Mouse (Mus musculus): ENCODE measurements around the gene Olfr681. TPM values are rescaled to one million over a fixed set of nuclear protein-coding genes. Genes with fewer than 3 reads are reported as not detected.
"Not testable (repeated sequence)": the region's sequence is repeated elsewhere in the genome, so short reads cannot be mapped to it uniquely, and the experiment has no call there.

Olfr681 gene
- not detected in 2 replicates for polyA plus RNA-seq (2016; fragmentation: Nextera tagmentation; extraction: Ambion mirVana)

DNA sequence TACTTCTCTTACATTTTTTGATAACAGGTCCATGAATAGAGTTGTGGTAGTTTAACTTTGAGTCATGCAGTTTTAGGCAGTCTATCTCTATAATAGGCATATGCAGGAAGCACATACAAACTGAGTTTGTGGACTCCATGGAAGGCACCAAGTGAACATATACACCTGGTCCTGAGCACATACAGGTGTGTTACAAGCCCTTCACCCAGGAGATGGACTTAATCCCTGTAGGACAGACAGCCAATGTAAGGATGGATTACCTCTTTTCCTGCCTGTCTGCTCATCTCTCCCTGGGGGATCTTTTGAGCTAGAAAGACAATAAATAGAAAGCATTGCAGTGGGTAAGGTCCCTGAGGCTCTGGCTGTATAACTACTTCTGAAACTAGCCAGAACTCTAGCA is at the start of gene Olfr681:
TSS of gene Olfr681 (plus strand) at position 301 of the 400 bp plus-strand sequence.
- ATAC-seq (ENCODE audit: insufficient number of reproducible peaks, low FRiP score), result no peak
- Histone ChIP-seq H3K36me3 (no peaks in the 10 kb centered on the region), H3K27me3 (replicated peaks) (no peaks in the 10 kb centered on the region)

GRCm38 (mm10) chr7:105080905-105081304 is 35.7 kb upstream of the Olfr681 start, which contains the start of gene Olfr679:
Gene Olfr679, plus strand, starts transcription at chr7:105081205.
- 53% methylated on average over 1 of the region's 1 CpGs for WGBS
- H3K27ac ChIP-seq (ENCODE audit: poor library complexity, severe bottlenecking), result no peak within 1 kb of the TSS
- no peaks in the 10 kb centered on the region for H3K27me3 ChIP-seq (replicated peaks)
- no peak within 1 kb of the TSS for H3K4me3 ChIP-seq
- ATAC-seq (ENCODE audit: insufficient number of reproducible peaks, low FRiP score), result no peak
- H3K4me1 ChIP-seq (replicated peaks), result no peaks in the 10 kb centered on the region
- H3K36me3 ChIP-seq, result no peaks in the 10 kb centered on the region
- no peak within 1 kb of the TSS for H3K9ac ChIP-seq
- H3K4me2 ChIP-seq, result no peak within 1 kb of the TSS
- H3K9me3 ChIP-seq (replicated peaks), result no peaks in the 10 kb centered on the region

More for the DNA sequence above, at the start of gene Olfr681:
- H3K4me2 ChIP-seq, result no peak within 1 kb of the TSS
- no peak within 1 kb of the TSS for H3K4me3 ChIP-seq
- H3K9me3 ChIP-seq (replicated peaks), result no peaks in the 10 kb centered on the region
- no peaks in the 10 kb centered on the region for H3K4me1 ChIP-seq (replicated peaks)
- H3K9ac ChIP-seq, result no peak within 1 kb of the TSS
- no peak within 1 kb of the TSS for H3K27ac ChIP-seq (ENCODE audit: poor library complexity, severe bottlenecking)

- H3K36me3 ChIP-seq; H3K9me3 ChIP-seq (replicated peaks); H3K4me2 ChIP-seq; H3K27ac ChIP-seq (ENCODE audit: poor library complexity, severe bottlenecking); H3K4me3 ChIP-seq; ATAC-seq (ENCODE audit: insufficient number of reproducible peaks, low FRiP score); H3K9ac ChIP-seq; H3K27me3 ChIP-seq (replicated peaks); H3K4me1 ChIP-seq (replicated peaks): not testable (repeated sequence)
Observed at GRCm38 (mm10) chr7:105092717-105093116, 23.9 kb upstream of the Olfr681 start, which contains the start of gene Olfr680-ps1. Gene Olfr680-ps1, minus strand, starts transcription at chr7:105092817.

GRCm38 (mm10) chr7:105141275-105141674 is 24.6 kb downstream of the Olfr681 start:
- ATAC-seq (ENCODE audit: insufficient number of reproducible peaks, low FRiP score), result no peak
- Histone ChIP-seq H3K27ac (ENCODE audit: poor library complexity, severe bottlenecking) (no peak overlapping the region), H3K4me1 (replicated peaks) (no peaks in the 10 kb centered on the region), H3K4me3 (no peak overlapping the region), H3K27me3 (replicated peaks) (no peaks in the 10 kb centered on the region), H3K9ac (no peak overlapping the region), H3K36me3 (no peaks in the 10 kb centered on the region), H3K9me3 (replicated peaks) (no peaks in the 10 kb centered on the region), H3K4me2 (no peak overlapping the region)
- 63% methylated on average over 2 of the region's 2 CpGs for WGBS

- Histone ChIP-seq H3K4me3 (no peak within 1 kb of the TSS), H3K27me3 (replicated peaks) (no peaks in the 10 kb centered on the region), H3K4me2 (no peak within 1 kb of the TSS), H3K27ac (ENCODE audit: poor library complexity, severe bottlenecking) (no peak within 1 kb of the TSS), H3K4me1 (replicated peaks) (no peaks in the 10 kb centered on the region), H3K36me3 (no peaks in the 10 kb centered on the region), H3K9me3 (replicated peaks) (no peaks in the 10 kb centered on the region), H3K9ac (no peak within 1 kb of the TSS)
- 56% methylated on average over 1 of the region's 1 CpGs for WGBS
- no peak for ATAC-seq (ENCODE audit: insufficient number of reproducible peaks, low FRiP score)
Observed at GRCm38 (mm10) chr7:105146912-105147311, 30.3 kb downstream of the Olfr681 start, which contains the start of gene Olfr683. Gene Olfr683, minus strand, starts transcription at chr7:105147012.

DNA sequence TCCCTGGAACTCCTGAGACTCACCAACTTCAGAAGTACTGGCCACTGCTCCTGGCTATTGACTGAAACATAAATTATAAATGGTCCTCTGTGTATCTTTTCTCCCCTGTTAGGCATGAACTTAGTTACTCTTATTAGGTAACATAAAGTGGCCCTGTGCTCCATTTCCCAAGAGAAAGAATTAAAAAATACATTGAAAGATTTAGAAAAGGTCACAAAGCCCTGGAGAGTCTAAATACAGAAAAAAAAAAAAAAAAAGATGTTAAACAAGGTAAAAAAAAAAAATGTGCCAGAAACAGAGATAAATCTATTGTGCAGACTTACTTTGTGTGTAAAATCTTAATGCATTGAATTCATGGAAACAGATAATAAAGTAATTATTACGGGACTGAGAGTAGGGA is 46.9 kb downstream of the Olfr681 start, which contains the start of gene Olfr684:
TSS of gene Olfr684 (minus strand) at position 101 of the 400 bp plus-strand sequence.
- Histone ChIP-seq H3K27me3 (replicated peaks) (no peaks in the 10 kb centered on the region), H3K36me3 (no peaks in the 10 kb centered on the region), H3K4me3 (no peak within 1 kb of the TSS), H3K9me3 (replicated peaks) (no peaks in the 10 kb centered on the region), H3K9ac (no peak within 1 kb of the TSS), H3K4me2 (no peak within 1 kb of the TSS), H3K4me1 (replicated peaks) (no peaks in the 10 kb centered on the region), H3K27ac (ENCODE audit: poor library complexity, severe bottlenecking) (no peak within 1 kb of the TSS)
- ATAC-seq (ENCODE audit: insufficient number of reproducible peaks, low FRiP score), result no peak
- WGBS, result 68% methylated on average over 1 of the region's 1 CpGs

- no peaks in the 10 kb centered on the region for H3K36me3 ChIP-seq
- WGBS, result 50% methylated on average over 4 of the region's 4 CpGs
- H3K9ac ChIP-seq, result no peak overlapping the region
- no peak overlapping the region for H3K4me3 ChIP-seq
- no peak for ATAC-seq (ENCODE audit: insufficient number of reproducible peaks, low FRiP score)
- no peak overlapping the region for H3K27ac ChIP-seq (ENCODE audit: poor library complexity, severe bottlenecking)
- H3K4me1 ChIP-seq (replicated peaks), result no peaks in the 10 kb centered on the region
- no peaks in the 10 kb centered on the region for H3K27me3 ChIP-seq (replicated peaks)
- no peaks in the 10 kb centered on the region for H3K9me3 ChIP-seq (replicated peaks)
- H3K4me2 ChIP-seq, result no peak overlapping the region
Observed at GRCm38 (mm10) chr7:105170773-105171172, 54.1 kb downstream of the Olfr681 start.

Other genes with a start within 250 kb of the Olfr681 start
- gene Olfr665, start 238.8 kb upstream of the Olfr681 start, polyA plus RNA-seq (2016; fragmentation: Nextera tagmentation; extraction: Ambion mirVana), result not detected in 2 replicates
- gene Olfr666, start 220.9 kb upstream of the Olfr681 start, polyA plus RNA-seq (2016; fragmentation: Nextera tagmentation; extraction: Ambion mirVana), result not detected in 2 replicates
- gene Olfr667, start 195.4 kb upstream of the Olfr681 start, polyA plus RNA-seq (2016; fragmentation: Nextera tagmentation; extraction: Ambion mirVana), result not detected in 2 replicates
- gene Olfr668, start 188.8 kb upstream of the Olfr681 start, polyA plus RNA-seq (2016; fragmentation: Nextera tagmentation; extraction: Ambion mirVana), result not detected in 2 replicates
- gene Olfr669, start 182.6 kb upstream of the Olfr681 start, polyA plus RNA-seq (2016; fragmentation: Nextera tagmentation; extraction: Ambion mirVana), result not detected in 2 replicates
- gene Olfr670, start 154.2 kb upstream of the Olfr681 start, polyA plus RNA-seq (2016; fragmentation: Nextera tagmentation; extraction: Ambion mirVana), result not detected in 2 replicates
- gene Olfr671, start 137.7 kb upstream of the Olfr681 start, polyA plus RNA-seq (2016; fragmentation: Nextera tagmentation; extraction: Ambion mirVana), result not detected in 2 replicates
- not detected in 2 replicates for gene Olfr672, start 114.8 kb upstream of the Olfr681 start, polyA plus RNA-seq (2016; fragmentation: Nextera tagmentation; extraction: Ambion mirVana)
- not detected in 2 replicates for gene Olfr675, start 88.4 kb upstream of the Olfr681 start, polyA plus RNA-seq (2016; fragmentation: Nextera tagmentation; extraction: Ambion mirVana)
- gene Olfr676, start 84.1 kb upstream of the Olfr681 start, polyA plus RNA-seq (2016; fragmentation: Nextera tagmentation; extraction: Ambion mirVana), result not detected in 2 replicates
- gene Olfr677, start 65.5 kb upstream of the Olfr681 start, polyA plus RNA-seq (2016; fragmentation: Nextera tagmentation; extraction: Ambion mirVana), result not detected in 2 replicates
- gene Olfr678, start 52.4 kb upstream of the Olfr681 start, polyA plus RNA-seq (2016; fragmentation: Nextera tagmentation; extraction: Ambion mirVana), result not detected in 2 replicates
- not detected in 2 replicates for gene Olfr679, start 35.6 kb upstream of the Olfr681 start, polyA plus RNA-seq (2016; fragmentation: Nextera tagmentation; extraction: Ambion mirVana)
- not detected in 2 replicates for gene Olfr680-ps1, start 24.0 kb upstream of the Olfr681 start, polyA plus RNA-seq (2016; fragmentation: Nextera tagmentation; extraction: Ambion mirVana)
- gene Olfr683, start 30.2 kb downstream of the Olfr681 start, polyA plus RNA-seq (2016; fragmentation: Nextera tagmentation; extraction: Ambion mirVana), result not detected in 2 replicates
- not detected in 2 replicates for gene Olfr684, start 46.8 kb downstream of the Olfr681 start, polyA plus RNA-seq (2016; fragmentation: Nextera tagmentation; extraction: Ambion mirVana)
- gene Olfr685, start 69.2 kb downstream of the Olfr681 start, polyA plus RNA-seq (2016; fragmentation: Nextera tagmentation; extraction: Ambion mirVana), result not detected in 2 replicates
- not detected in 2 replicates for gene Olfr686, start 90.6 kb downstream of the Olfr681 start, polyA plus RNA-seq (2016; fragmentation: Nextera tagmentation; extraction: Ambion mirVana)
- gene Olfr688, start 171.3 kb downstream of the Olfr681 start, polyA plus RNA-seq (2016; fragmentation: Nextera tagmentation; extraction: Ambion mirVana), result not detected in 2 replicates
- not detected in 2 replicates for gene Olfr689, start 194.3 kb downstream of the Olfr681 start, polyA plus RNA-seq (2016; fragmentation: Nextera tagmentation; extraction: Ambion mirVana)
- not detected in 2 replicates for gene Olfr690, start 217.3 kb downstream of the Olfr681 start, polyA plus RNA-seq (2016; fragmentation: Nextera tagmentation; extraction: Ambion mirVana)
- not detected in 2 replicates for gene Olfr691, start 225.4 kb downstream of the Olfr681 start, polyA plus RNA-seq (2016; fragmentation: Nextera tagmentation; extraction: Ambion mirVana)